Mouse (Mus musculus): ENCODE measurements at regions not wholly inside any gene's neighbourhood (a gene's known extent, or its start where the extent isn't known, plus 50 kb on each side); places are given as distances from the start of the nearest gene placed in this dataset.
"Not testable (repeated sequence)": the region's sequence is repeated elsewhere in the genome, so short reads cannot be mapped to it uniquely, and the experiment has no call there.

GRCm38 (mm10) chr5:50343681-50344080 lies 284.9 kb upstream of the Adgra3 start:
- ATAC-seq (replicated peaks; ENCODE audit: low FRiP score, poor library complexity, severe bottlenecking), result no peak

GRCm38 (mm10) chr5:50309491-50309890 lies 250.7 kb upstream of the Adgra3 start:
- ATAC-seq (replicated peaks; ENCODE audit: low FRiP score, poor library complexity, severe bottlenecking), result no peak

DNA sequence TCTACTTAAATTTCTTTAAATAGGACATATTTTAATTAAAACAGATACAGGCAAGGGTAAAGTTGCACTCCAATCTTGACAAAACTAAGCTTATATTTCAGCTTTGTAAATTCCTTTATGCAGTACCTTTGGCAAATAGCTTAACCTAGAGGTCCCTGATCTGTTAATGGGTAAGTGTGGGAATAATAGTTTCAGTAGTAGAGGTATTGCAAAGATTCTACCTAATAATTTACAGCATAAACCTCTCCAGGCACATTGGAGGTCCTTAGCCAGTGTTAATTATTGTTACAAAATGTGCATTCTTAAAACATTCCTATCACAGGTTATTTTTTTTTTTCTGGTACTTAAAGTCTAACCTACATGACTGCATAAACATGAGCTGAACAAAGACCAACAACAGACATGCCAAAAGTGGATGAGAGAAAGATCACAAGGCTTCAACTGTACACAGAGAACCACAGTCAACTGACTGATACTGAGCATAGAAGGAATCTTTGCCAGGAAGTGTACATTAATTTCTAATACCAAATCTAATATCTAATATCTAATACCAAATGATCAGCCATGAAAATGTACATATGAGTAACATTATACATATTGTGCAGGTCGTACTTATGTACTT lies 245.2 kb upstream of the Adgra3 start:
- no peak for ATAC-seq (replicated peaks; ENCODE audit: low FRiP score, poor library complexity, severe bottlenecking)

GRCm38 (mm10) chr5:50293794-50294193 lies 235.0 kb upstream of the Adgra3 start:
- no peak for ATAC-seq (replicated peaks; ENCODE audit: low FRiP score, poor library complexity, severe bottlenecking)

- ATAC-seq (replicated peaks; ENCODE audit: low FRiP score, poor library complexity, severe bottlenecking), result no peak
These were observed 232.1 kb upstream of the Adgra3 start for GRCm38 (mm10) chr5:50290879-50291410.

DNA sequence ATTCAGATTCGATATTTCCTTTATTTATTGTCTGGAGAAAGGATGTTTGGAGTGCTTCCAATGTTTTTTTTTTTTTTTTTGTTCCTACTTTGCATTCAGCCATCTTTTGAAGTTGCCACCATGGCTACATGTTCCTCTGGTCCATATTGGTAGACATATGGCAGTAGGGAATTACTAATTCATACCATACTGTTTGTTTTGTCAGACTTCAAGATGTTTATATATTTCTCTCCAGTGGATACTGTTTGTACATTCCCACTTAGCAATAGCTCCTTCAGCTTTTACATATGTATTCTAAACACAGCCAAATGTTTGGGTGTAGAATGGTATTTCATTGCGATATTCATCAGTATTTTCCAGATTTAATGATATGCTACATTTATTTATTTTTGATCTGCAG lies 201.6 kb upstream of the Adgra3 start:
- ATAC-seq (replicated peaks; ENCODE audit: low FRiP score, poor library complexity, severe bottlenecking), result no peak

DNA sequence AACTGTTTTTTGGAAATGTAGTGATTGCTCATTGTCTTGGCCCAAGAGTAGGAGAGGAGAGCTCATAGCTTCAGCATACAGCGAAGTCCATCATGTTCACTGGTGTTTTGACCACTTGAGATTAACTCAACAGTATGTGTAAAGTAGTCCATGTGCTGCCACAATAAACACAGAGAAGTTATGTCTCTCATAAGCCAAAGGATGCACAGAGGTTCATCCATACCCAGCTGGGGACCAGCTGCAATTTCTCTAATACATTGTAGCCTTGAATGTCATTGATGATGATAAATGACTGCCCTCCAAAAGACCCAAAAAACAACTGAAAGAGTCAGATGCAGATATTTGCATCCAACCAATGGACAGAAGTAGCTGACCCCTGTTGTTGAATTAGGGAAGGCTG lies 199.2 kb upstream of the Adgra3 start:
- ATAC-seq (replicated peaks; ENCODE audit: low FRiP score, poor library complexity, severe bottlenecking), result no peak

DNA sequence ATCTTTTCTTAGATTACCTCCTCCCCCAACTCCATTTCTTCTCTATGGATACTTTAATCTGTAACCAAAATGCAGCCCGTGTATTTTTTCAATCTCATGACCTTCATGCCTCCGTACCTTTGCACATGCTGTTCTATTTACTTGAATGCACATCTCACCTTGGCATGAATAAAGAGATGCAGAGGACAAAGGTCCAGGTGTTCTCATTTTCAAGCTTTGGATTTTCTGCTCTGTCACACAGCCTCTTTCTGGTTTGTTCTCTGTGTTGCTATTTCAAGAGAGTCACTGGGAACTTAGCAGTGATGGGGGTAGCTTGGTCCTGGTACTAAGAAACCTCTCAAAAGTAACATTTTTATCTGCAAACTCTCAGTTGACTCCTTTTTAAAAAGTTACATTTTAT lies 175.3 kb upstream of the Adgra3 start:
- no peak for ATAC-seq (replicated peaks; ENCODE audit: low FRiP score, poor library complexity, severe bottlenecking)

DNA sequence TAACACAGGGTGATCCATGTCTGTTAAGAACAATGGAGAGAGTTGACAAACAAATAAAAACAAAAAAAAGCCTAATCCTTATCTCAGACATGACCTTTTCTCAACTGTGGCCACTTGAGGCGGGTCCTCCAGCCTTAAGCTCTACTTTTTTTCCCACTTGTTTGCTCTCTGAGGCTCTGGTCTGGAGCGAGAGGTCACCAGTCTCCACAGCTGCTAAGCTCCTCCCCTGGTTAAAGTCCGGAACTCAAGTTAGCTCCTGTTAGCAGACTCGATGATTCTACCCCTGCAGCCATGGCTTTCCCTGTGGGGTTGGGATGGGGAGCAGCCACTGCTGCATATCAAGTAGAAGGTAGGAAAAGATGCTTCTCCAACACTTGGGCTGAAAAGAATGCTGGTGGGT lies 158.2 kb upstream of the Adgra3 start:
- no peak for ATAC-seq (replicated peaks; ENCODE audit: low FRiP score, poor library complexity, severe bottlenecking)

- no peak for ATAC-seq (replicated peaks; ENCODE audit: low FRiP score, poor library complexity, severe bottlenecking)
These were observed 157.2 kb upstream of the Adgra3 start for GRCm38 (mm10) chr5:50215960-50216359.

- ATAC-seq (replicated peaks; ENCODE audit: low FRiP score, poor library complexity, severe bottlenecking), result no peak
These were observed 143.7 kb upstream of the Adgra3 start for GRCm38 (mm10) chr5:50202307-50203010.

DNA sequence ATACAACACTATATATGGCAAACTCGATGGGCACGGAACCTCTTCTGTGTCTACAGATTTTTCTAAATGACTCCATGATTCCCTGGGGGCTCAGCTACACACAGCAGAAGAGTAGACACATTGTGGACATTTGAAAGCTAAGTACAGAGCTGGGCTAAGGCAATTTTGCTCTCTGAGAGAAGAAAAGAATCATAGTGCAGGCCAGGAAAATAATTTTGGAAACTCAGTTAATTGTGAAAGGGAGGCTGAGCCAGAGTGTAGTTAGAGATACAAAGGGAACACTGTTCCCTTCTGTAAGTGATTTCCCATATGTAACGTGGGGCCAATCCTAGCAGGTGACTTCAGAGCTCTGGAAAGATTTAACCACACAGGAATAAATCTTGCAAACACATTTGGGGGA lies 137.6 kb upstream of the Adgra3 start:
- ATAC-seq (replicated peaks; ENCODE audit: low FRiP score, poor library complexity, severe bottlenecking), result no peak

GRCm38 (mm10) chr5:50195993-50196392 lies 137.2 kb upstream of the Adgra3 start:
- no peak for ATAC-seq (replicated peaks; ENCODE audit: low FRiP score, poor library complexity, severe bottlenecking)

GRCm38 (mm10) chr5:50189394-50189793 lies 130.6 kb upstream of the Adgra3 start:
- ATAC-seq (replicated peaks; ENCODE audit: low FRiP score, poor library complexity, severe bottlenecking), result no peak

DNA sequence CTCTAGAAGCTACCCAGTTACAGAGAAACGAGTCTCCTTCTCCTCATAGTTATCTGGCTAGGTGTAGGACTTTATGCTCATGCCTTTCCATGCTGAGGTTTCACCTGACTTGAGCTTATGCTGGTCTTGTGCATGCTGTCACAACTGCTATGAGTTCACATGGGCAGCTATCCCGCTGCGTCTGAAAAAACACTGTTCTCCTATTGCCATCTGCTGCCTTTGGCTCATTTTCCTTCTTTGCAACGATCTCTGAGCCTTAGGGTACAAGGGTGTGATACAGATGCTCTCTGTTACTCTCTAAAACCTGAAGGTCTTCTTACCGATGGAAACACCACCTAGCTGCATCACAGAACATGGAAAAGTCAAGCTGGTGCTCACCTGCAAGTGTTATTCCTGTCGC lies 123.9 kb upstream of the Adgra3 start:
- ATAC-seq (replicated peaks; ENCODE audit: low FRiP score, poor library complexity, severe bottlenecking), result no peak

- ATAC-seq (replicated peaks; ENCODE audit: low FRiP score, poor library complexity, severe bottlenecking), result no peak
These were observed 97.8 kb upstream of the Adgra3 start for GRCm38 (mm10) chr5:50156557-50156956.

- not testable (repeated sequence) for ATAC-seq (replicated peaks; ENCODE audit: low FRiP score, poor library complexity, severe bottlenecking)
These were observed 96.5 kb upstream of the Adgra3 start for GRCm38 (mm10) chr5:50155170-50155860.

DNA sequence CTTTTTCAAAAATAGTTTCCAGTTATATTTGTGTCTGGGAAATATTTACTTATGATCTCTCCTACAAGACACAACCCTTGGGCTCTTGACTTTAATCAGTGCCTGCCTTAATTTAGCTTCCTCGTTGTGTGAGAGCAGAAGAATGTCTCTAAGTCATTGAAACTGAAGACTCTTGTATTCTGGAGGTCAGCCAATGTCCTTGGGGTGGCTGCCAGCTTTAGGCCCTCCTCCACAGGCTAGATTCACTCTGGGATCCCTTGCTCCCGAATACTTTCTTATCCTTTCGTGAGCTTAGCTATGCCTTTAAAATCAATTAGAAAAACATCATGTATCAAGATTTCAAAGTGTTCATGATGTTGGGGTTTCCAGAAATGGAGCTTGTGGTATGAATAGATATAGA lies 88.1 kb upstream of the Adgra3 start:
- no peak for ATAC-seq (replicated peaks; ENCODE audit: low FRiP score, poor library complexity, severe bottlenecking)

DNA sequence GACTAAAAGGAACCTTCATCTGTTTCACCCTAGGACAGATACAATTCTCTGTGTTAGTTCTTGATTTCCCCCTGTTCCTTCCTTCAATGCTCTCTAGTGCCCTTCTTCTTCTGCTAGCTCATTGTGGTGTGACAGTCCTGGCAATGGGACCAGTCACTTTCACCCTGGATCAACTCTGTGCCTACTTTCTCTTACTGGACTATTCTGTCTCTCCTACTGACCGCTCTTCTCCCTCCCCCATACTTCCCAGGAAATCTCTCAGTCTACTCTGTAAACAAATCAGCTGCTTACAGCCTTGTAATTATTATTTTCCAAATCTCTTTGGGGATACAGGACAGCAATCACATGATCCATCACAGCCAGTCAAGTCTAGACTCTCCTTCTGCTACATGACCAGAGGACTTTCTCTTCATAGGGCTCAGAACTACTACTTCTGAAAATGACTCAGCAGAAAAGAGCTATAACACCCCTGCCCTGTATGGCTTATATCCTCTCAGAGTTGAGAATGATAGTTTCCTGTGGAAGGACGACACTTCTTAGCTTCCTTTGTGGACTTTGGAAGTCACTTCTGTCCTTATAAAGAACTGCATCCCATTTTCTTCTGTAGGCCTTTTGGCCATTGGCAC lies 86.8 kb upstream of the Adgra3 start:
- peak; percentile 62; the same call in 1 of the 2 replicates for ATAC-seq (replicated peaks; ENCODE audit: low FRiP score, poor library complexity, severe bottlenecking)

- ATAC-seq (replicated peaks; ENCODE audit: low FRiP score, poor library complexity, severe bottlenecking), result peak; percentile 37; the same call in 1 of the 2 replicates
These were observed 71.4 kb upstream of the Adgra3 start for GRCm38 (mm10) chr5:50130202-50130601.

All from erythroblast, adult 5-6 weeks (primary cell).